Mouse (Mus musculus): ENCODE data around the gene Tbca. TPM values are rescaled to one million over a fixed set of nuclear protein-coding genes. Genes with fewer than 3 reads are reported as not detected.

The Tbca gene
- polyA plus RNA-seq (2017; shearing (Covaris generic)) = 100 to 1,000 TPM; 212 to 304 TPM

DNA sequence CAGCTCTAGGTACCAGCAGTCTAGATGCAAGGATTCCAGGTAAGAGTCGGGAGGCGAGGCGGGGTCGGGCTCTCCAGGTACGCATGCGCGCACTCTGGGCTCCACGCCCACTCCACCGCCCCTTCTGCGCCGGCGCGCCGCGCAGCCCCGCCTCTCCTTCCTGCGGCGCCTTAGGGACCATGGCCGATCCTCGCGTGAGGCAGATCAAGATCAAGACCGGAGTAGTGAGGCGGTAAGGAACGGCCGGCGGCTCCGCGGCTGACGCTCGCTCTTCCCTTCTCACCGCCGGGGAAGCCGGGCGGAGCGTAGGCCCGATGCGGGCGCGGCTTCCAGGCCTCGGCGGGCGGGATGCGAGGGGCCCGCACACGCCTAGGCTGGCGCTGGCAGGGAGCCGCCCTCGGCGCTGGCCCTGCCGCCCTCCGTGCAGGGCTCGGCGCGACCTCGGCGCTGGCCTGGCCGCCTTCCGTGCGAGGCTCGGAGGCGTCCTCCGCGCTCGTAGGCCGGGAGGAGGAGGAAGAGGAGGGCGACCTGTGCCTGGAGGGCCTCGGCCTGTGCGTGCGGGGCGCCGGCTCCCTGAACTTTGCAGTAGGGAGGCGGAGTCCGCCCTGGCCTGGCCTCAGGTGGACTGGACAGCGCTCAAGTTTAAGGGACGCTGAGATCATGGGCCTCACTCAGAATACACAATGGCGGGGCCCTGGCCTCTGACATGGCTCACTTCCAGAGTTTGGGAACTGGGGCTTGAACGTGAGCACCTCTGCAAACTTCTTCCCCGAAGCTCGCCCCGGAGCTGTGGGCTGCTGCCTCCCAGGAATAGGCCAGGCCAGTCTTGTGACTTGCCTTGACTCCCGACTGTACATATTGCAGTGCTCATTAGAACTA is at the start of gene Tbca:
Gene Tbca, plus strand, starts transcription at position 140 of the 879 bp plus-strand sequence.
- peak; percentile 96 for ATAC-seq

DNA sequence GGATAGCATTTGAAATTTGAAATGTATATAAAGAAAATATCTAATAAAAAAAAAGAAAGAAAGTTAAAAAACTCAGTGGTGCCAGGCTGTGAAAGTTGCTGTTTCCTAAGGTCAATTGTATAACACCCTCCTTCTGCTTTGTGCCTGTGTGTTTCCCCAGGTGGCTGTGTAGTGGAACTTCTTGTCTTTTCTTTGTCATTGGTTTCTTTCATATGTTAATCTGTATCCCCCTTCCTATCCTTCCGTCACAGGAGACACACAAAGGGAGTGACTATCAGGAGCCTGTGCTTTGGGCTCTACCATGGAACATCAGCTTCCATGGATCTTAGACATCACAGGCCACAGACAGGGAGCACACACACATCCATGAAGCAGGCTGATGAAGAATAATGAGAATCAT is 43.5 kb upstream of the Tbca start:
- no peak for ATAC-seq

DNA sequence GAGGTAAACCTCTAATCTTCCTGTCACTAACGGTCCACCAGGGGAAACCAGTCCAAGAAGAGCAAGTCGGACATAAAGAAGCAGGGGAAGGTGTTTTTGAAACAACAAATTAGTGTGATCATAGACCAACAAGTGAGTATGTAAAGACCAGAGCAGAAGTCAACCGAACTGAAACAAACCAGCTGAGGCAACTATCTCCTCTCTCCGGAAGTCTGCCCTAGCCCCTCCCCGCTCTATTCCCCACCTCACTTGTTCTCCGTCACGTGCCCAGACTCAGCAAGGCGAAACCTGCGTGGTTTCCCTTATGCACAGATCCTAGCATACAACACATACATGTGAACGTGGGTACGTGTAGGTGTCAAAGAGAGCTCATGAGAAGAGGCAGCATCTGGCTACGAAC is 22.9 kb upstream of the Tbca start:
- ATAC-seq = peak; percentile 72

DNA sequence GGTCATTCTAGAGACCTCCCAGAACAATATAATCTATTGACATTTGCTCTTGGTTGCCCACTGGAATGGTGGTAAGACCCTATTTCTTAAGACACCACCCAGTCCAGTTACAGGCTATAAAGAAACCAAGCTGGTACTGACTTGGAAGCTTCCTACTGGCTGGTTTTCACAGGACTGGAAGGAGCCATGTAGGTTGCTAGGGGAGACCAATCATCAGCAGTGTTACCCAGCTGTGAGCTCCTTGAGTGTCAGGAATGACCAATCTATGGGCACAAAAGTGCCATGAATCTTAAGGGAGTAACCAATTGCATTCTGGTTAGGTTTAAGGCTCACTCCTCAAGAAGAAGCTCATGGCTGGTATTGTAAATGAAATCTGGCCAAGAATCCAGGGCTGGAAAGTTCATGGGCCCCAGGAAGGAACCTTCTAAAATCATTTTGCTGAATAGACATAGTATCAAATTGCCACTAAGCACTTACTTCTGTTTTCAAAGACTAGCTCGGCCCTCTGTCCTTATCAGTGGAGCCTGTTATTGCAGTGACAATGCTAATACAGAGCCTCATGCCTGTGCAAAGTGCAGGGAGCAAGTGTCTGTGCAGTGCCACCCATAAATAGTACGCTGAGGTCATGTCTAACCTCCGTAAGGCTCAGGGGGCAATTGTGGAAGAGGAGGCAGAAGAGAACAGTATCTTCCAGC is 20.1 kb upstream of the Tbca start:
- ATAC-seq = no peak

DNA sequence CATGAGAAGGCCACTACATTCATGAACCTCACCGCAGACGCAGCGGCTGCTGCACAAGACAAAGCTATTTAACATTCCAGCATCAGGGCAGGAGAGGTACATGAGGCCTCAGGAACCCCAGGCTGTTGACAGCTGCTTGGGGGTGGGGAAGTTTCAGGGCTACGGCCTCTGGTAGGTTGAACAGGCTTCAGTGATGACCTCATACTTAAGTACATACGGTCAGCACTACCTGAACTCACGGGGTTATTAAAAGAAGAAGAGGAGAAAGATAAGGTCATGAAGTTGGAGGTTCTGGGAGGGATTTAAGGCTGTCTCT is 19.6 kb upstream of the Tbca start:
- no peak for ATAC-seq

DNA sequence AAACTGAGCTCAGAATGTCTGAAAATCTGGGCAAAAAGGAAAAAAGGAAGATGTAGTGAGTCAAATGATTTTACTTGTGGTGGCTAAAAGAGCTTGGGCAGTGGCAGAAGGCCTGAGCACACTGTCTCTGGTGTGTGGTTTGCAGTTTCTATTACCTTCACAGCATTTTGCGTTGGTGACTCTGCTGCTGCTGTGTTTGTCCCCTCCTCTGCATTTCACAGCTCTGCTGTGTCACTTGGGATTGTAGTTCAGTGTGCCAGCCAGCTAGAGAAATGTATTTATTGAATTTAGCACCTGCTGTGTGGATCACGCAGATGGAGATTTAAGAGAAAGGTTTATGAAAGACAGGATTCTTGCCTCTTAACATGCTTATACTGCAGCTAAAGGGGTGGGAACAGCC is 1.8 kb upstream of the Tbca start:
- no peak for ATAC-seq

DNA sequence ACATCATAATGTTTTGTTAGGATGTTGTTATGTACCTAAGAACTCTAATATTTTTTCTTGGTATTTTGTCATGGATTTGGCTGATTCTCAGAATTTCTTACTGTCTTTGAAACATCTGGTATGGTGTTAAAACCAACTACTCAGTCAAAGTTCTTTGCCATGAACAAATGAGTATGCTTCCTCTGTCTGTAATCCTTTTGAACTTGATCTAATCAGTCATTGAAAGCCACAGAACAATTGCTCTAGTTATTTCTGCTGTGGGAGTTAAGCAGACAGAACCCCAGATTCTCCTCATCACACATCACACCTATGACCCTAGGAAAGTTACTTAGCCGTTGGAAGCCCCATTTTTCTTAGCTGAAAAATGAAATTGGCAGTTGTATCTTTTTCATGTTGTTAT is 6.0 kb downstream of the Tbca start:
- ATAC-seq = peak; percentile 72

DNA sequence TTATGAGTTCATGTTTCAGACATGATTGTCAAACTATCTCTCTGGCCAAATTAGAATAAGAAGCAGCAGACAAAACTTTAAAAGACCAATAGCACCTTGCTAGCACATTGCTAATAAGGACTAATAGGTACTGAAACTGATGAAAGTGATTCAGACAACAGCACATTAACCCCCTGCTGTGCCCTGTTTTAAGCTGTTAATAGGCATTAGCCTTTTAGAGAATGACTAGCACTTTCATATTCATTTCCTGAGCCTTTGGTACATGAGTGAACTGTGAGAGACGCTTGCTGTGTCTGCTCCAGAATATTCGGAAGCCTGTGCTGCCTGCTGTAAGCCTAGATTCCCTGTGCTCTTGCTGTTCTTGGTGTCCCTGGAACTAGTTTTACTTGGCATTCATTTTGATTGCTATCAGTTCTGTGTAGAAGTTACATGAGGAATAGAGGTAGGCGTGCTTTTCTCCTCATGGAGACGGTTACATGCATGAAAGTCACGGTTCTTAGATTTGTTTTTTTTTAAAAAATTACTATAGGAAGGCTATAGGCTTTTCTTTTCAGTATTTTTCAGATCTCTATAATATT is 14.9 kb downstream of the Tbca start:
- no peak for ATAC-seq

DNA sequence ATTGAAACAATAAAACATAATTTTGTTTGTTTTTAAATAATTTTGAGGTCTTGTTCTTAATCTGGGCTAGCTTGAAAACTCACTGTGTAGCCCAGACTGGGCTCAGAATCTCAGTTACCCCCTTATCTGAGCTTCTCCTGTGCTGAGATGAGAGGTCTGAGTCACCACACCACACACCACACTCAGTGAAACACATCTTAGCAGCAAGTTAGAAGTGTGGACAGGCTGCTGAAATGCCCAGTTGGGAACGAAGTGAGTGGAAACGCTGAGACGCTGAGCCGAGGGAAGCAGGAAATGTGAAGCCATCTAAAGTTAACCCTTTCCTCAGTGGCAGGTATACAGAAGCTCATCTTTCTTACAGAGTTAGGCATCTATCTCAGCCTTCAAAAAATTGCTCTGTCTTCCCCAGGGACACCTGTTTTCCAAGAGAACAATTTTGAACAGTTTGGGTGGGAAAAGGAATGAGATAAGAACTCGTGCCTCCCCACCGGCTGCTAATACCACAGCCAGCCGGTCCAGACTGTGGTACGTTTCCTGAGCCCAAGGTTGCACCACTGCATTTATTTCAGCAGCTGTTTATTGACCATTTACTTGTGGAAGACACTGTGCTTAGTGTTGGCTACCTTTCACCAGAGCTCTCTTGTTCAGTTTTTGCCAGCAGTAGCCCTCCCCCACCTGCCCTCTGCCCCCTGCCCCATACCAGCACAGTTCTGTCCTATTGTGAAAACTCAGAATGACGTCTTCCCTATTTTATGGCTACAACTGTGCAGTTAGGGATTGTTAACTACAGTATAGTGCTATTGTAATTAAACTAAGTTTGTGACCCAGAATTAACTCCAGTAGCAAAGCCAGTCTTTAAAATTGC is 17.8 kb downstream of the Tbca start:
- no peak for ATAC-seq

DNA sequence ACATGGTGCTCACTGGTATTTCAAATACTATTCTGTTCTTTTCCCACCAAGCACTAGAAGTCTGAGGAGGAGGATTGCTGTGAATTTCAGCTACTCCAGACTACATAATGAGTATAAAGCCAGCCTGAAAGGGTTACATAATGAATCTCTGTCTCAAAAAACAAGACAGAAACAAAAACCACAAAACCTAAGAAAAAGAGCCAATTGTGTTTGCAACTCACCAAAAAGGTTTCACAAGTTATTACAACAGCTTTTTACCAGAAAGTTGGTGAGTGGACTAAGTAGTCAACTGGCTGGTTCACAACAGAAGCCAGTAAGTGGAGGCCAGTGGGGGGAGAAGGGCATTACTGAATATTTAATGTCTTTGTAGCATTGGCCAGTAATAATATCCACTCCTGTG is 19.9 kb downstream of the Tbca start:
- no peak for ATAC-seq

DNA sequence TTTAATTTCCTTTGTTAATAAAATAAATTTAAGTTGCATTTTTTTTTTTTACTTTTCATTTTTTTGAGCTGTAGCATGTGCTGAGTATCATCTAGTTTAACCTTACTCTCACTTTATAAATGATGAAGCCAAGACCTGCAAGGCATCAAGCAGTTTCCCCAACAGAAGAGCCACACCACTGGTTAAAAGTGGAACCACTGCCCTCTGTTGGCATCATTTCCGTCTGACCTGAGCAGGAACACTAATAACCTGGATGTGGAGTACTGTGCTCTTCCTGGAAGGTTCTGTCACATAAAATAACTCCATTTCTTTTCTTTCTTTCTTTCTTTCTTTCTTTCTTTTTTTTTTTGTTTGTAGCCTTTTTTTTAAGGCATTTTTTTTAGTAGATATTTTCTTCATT is 21.0 kb downstream of the Tbca start:
- no peak for ATAC-seq

DNA sequence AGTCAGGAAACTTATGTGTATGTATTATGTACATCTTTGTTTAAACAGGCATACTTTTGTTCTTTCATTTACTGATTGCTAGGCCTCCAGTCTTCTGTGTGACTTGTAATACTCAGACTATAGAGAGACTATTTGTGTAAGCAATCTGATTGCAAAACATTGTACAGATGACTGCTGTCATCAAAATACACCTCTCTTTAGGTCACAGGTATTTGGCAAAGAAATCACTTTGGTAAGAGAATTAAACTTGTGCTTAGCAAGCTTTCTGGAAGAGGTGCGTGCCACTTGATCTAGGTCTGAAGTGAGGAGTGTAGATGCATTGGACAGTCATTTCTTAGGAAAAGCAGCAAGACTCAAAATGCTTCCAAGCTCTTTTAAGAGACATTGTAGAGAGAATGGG is 22.7 kb downstream of the Tbca start:
- no peak for ATAC-seq

DNA sequence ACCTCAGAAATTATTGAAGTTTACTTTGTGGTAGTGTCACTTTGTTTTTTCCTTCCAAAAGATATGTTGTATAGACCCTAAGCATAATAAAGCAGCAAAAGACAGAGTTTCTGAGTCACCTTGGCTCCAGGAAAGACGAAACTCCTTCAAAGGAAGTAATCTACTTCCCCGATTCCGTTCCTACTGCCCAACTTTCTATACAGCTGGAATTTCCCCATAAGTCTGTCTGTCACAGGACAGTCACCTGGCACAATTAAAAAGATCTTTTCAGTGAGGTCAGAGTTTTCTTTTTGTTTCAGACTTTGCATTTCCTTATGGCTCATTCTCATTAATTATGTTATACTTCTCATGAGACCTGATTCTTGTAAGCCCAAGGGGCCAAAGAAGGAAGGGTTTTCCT is 25.1 kb downstream of the Tbca start:
- no peak for ATAC-seq

DNA sequence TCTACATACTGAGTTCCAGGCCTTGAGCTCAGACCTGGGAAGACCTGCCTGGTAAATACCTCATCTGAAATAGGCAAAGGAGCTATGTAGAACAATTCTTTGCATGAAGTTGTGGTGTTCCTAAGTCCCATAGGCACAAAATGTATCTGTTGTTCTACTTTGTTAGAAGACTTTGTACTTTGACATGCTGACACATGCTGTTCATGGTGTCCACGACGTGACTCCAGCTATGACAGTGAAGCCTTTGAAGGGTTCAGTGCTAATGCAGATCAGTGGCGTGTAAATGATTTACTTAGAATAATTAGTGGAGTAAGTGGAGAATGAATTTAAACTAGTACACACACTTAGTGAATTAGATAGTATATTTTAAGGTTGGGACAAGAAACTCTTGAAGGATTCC is 31.8 kb downstream of the Tbca start:
- ATAC-seq = no peak

DNA sequence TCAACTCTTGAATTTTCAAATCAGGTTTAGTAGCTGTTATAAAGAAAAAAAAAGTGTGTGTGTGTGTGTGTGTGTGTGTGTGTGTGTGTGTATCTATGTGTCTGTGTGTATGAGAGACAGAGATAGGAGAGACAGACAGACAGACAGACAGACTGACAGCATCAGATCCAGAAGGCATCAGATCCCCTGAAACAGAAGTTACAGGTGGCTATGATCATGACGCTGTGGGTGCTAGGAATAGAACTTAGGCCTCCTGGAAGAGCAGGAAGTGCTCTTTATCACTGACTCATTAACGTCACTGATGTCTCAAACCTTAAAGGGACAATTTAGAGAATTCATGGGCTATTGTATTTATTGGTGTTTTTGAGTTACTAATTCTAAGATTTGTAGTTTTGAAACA is 32.2 kb downstream of the Tbca start:
- no peak for ATAC-seq

DNA sequence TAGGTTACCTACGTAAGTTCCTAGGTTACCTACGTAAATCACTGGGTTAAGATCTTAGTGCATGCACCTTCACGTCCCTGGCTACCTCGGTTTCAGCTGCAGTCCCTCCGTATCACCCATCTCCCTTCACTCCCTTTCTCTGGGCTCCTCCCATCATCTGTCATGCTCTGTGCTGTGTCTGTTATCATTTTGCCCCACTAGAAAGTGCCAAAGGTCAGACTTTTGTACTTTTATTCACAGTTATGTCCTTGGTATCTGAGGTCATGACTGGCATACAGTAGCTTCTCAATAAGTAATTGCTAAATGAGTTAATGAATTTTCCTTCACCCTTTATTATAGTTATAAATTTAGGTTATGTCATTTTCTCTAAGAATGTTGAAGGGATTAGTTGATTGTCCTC is 37.7 kb downstream of the Tbca start:
- ATAC-seq = peak; percentile 55

DNA sequence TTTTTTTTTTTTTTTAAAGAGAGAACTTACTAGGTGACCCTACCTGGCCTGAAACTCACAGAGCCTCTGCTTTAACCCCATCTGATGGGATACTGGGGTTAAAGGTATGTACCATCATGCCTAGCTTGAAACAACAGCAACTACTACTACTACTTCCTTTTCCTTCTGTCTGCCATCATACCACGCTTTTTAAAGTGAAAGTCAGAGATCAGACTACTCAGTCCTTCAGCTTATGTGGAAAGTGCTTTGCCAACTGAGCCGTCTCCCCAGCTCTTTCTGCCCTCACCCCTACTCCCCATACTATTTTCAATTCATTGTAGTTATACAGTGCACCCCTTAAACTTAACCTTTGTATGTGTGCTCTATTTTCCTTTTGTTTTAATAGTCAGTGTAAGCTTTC is 38.3 kb downstream of the Tbca start:
- peak; percentile 70 for ATAC-seq

DNA sequence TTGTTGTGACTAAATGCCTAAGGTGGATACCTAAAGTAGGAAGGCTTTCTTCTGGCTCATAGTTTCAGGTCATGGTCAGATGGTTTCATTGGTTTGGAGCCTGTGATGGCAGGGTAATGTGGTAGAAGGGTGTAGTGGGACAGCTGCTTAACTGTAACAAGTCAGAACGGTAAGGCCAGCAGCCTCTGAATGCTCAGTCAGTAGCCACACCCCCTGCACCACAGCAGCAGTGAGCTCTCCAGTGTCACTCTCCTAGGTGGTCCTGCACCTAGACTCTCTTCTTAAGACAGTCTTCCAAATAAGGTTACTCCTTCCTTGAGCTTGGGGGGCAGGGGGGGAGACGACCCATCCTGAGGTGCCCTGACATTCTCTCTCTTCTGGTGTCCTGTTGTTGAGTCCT is 39.1 kb downstream of the Tbca start:
- no peak for ATAC-seq

DNA sequence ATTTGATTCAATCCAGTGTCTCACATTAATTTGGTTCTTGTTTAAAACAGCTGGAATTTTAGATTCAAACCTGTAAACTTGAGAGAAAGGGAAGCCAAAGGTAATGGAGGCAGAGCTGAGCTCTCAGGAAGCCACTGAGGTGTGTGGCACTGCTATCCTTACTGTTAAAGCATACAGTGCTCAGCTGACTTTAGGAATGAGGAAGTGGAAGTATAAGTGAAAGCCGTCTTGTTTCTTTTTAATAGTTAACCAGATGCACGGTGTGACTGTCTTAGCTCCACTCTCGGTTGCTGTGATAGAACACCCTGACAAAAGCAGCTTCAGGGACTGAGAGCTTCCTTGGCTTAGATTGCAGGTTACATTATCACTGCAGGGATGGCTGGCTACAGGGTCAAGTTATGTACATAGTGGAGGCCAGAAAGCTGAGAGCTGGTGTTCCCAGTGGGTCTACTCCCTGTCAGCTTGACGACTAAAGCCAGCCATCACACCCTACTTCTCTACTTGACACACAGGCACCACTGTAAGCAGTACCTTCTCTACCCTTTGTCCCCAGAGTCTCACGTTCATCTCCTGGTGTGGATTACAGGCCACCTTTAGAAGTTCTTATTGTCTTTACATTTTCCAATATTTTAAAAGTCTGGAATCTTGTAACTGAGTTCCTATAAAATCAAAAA is 49.5 kb downstream of the Tbca start:
- ATAC-seq = no peak

DNA sequence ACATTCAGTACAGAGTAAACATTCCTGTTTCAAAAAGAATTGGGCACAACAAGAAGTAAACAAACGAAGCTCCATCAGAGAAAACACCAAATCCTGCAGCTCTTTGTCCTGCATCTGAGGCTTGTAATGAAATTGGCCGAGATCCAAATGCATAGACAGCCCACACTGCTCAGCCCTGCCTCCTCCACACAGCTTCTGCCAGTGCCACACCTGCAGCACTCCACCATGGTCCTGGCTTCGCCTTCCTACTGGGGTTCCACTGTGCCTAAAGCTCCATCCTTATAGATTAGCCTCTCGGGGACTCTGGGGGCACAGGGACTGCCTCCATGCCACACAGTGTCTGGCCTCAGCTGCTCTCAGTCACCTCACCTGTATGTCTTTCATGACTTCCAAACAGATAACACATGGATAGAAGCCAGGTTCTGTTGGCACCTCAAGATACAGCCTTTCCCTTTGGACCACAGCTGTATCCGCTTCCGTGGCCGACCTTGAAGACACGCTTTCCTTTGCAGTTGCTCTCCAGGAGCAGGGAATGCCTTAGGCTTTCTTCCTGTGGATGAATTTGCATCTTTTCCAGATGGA is 50.1 kb downstream of the Tbca start:
- no peak for ATAC-seq

DNA sequence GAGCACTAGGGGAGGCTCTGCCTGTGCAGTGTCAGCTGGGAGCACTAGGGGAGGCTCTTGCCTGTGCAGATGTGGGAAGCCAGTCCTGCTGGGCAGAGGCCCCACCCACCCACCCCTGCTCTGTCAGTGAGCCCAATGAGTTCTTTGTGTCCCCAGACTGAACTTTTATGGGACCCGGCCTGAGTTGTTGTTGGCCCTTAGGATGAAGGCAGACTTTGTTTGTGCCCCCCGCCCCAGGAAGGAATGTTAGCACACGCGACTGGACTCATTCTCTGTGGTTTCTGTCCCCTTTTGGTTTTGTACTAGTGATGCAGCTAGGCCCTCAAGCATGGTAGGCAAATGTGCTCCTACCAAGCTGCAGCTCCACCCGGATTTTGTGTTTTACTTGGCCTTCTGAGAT is 54.5 kb downstream of the Tbca start:
- ATAC-seq = no peak

DNA sequence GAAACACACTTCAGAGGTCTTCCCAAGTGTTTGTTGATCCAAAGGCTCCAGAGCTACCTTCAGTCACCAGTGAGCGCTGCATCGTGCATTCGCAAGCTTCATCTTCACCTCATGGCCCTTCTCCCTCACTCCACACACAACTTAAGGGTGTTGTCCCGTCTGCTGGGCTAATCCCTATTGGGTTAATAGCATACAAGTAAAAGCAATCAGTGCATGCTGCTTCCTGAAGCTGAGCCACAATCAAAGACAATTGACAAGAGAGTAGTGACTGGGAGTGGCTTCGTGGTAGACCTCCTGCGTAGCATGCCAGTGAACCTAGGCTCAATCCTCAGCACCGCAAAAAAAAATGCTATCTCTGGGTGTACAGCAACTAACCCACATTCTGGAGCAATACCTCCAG is 59.2 kb downstream of the Tbca start:
- no peak for ATAC-seq
